Mouse (Mus musculus) thymus, postnatal 0 days (tissue): ENCODE results near the gene Ppih. TPM values are rescaled to one million over a fixed set of nuclear protein-coding genes. Genes with fewer than 3 reads are reported as not detected.
A peak's percentile ranks its signal among the peaks of the same experiment; 100 is the strongest.
"Not testable (repeated sequence)": the region's sequence is repeated elsewhere in the genome, so short reads cannot be mapped to it uniquely, and the experiment has no call there.

ENCODE experiments used
- DNase-seq: peaks from one replicate; pipeline ENCODE4 v3.0.0-alpha.2; 2015; ENCODE audit warnings: low spot score
- polyA plus RNA-seq: library from polyadenylated mRNA; unstranded; fragments of >200 nt; fragmentation: Nextera tagmentation; extraction: Ambion mirVana; gene quantifications from 2 replicates; pipeline ENCODE4 v1.2.1, GENCODE M21; 2015

Ppih gene
- polyA plus RNA-seq, 1 experiment from 2014 or later: 135 TPM

DNA sequence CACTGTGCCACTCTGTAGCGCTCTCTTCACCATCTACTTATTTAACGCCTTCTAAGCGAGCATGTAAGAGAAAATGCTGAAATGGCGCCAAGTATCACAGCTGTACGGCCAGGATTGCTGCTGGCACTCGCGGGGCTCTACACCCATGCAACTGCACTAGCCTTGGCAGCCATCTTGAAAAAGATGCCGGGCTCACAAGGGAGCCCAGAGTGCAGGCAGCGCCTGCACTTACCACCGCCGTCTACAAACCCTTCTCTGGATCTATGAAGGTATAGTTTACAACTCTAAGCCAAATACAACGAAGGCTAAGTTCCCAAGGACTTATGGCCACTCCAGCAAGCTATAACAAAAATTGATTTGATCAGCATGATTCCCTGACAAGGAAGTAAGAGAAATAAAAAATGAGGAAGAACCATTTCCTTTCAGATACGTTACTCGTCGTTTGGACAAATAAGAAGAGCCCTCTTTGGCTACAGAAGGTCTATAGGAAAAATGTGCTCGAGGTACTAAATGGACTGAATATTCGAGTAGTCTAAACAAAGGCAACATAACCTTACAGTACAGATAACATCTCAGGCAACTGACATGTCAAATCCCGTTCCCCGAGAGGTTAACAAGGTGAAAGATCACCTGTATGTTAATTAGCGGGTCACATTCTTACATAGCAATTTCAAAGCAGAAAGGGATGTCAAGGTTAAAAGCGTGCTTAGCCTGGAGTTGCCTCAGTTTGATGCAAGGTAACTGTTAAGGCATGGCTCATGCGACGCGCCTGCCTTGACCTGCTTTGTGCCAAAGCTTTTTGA, 27.4 kb downstream of the Ppih start:
- DNase-seq: peak; percentile 56

DNA sequence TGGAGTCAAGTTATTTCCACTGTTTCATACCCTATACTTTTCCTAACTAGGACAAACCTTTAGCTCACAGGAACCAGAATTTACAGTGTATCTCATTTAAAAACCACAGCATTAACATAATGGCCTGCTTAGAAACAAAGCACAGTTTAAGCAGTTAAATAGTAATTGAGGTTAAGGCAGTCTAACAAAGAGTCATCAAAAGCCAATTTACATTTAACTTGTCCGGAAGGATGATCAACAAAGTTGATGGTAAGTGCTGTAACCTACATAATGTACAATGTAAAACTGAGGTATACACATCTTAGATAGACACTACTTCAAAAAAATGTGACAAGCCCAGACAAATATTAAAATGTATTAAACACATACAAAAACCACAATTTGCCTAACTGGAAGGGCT, 28.4 kb downstream of the Ppih start:
- no peak for DNase-seq

DNA sequence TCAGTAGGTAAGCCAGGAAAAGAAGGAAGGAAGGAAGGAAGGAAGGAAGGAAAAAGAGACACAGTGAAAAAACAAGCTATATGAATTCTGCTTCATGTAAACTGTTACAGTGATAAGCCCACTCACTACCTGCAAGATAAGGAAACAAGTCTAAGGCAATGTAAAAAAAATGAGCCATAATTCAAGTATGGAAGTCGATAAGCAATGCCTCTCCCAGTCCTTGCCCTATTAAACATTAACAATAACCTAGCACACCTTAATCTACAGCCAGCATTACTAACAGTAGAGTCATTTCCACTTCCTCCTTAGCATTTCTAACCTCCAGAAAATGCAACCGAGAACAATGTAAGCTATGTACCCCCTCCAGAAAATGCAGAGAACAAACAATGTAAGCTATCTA, 35.0 kb downstream of the Ppih start:
- no peak for DNase-seq

DNA sequence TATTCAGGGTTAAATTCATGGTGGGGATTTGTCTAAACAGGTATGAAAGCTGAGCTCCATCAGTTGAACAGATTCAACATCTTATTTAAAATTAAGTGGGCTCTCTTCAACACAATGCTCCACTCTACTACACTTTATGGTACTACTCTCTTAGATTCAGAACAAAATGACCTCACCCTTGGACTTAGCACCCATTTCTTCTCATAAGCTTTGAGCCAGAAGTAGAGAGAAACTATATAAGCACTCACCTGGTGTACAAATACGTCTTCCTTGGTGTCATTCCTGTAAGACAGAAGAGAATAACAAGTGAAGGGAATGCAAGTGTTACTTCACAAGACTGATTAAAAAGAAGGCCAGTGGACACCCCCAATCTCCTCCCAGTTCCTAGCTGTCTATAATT, 35.5 kb downstream of the Ppih start:
- DNase-seq: no peak

DNA sequence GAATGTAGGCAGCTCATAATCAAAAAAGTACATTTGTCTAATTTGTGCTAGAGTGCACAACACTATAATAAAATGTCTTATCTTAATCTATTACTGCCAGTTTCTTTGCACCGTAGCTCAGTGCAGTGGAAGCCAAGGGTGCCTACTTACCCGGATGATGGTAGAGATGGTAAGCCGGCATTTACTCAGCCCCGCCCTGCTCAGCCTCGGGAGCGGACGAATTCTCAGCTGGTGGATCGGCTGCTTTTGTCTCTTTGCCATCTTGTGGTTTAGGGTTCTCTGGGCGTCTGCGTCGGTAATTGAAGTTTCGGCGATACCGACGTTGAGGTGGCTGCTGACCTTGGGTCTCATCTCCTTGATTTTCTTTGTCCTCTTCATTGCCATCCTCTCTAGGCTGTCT, 41.6 kb downstream of the Ppih start:
- DNase-seq: not testable (repeated sequence)

DNA sequence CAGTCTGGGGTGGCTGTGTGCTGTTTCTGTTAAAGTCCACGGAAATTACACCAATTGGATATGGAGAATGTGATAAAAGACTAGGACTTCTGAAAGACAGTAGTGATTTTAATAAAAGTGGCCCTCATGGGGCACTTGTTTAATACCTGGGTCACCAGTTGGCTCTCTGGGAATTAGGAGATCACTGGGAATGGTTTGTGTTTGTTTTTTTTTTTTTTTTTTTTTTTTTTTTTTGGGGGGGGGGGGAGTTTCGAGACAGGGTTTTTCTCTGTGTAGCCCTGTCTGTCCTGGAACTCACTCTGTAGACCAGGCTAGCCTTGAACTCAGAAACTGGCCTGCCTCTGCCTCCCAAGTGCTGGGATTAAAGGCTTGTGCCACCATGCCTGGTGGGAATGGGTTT, 44.6 kb downstream of the Ppih start:
- DNase-seq: no peak

DNA sequence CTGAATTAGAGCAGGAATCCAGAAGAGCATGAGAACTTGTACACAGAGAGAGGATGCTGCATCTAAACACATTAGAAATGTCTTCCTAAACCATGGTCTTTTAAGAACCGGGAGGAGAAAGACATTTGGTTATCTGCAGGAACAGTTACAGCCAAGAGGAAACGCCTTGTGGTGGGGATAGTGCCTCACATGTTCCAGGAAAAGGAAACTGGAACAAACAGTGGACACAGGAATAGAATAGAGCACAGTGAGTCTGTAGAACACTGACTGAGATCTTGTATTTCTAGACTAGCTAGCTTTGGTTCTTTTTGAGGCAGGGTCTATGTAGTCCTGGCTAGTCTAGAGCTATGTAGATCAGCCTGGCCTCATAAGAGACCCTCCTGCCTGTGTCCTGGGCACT, 45.1 kb downstream of the Ppih start:
- no peak for DNase-seq

DNA sequence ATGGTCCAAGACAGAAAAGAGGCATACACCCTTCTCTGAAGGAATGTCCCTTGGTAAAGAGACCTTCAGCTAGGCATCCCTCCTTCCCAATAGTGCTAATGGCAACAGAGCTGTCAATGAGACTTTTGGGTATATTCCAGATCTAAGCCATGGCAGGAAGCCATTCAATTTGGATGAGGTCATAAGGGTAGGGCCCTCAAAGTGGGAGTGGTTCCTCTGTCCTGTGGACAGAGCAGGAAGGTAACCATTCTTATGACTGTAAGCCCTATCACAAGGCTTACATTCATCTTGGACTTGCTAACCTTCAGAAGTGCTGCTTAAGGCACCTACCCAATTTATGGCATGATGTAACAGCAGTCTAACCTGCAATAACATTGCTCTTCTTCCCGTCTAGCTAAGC, 45.7 kb downstream of the Ppih start:
- no peak for DNase-seq

DNA sequence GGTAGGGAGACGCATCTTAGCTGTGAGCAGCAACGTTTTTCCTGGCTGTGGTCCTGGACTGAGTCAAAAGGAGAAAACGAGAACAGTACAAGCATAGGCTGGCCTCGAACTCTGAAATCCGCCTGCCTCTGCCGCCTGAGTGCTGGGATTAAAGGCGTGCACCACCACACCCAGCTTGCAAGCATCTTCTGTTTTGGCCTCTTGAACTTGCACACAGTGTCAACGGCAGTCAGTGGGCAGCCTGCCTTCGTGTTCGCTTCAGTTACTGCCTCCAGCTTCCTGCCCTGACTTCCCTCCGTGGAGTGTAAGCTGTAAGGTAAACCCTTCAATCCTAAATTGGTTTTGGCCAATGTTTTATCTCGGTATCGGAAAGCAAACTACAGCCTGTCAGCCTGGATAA, 53.7 kb downstream of the Ppih start:
- DNase-seq: no peak

DNA sequence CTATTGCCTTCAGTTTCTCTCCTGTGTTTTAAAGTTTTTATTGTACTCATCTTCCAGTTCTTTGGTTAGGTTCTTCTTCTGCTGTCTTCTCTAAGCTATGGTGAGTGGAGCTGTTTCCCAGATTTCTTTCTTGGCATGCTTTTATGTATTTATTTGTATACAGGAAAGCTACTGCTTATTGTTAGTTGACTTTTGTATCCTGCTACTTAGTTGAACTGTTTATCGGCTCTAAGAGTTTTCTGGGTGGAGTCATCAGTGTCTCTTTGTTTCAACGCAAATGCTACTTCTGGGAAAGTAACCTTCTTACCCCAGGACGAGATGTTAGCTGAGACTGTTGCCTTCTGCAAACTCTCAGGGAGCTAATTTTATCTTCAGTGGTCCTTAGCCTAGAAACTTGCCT, 56.9 kb downstream of the Ppih start:
- no peak for DNase-seq

DNA sequence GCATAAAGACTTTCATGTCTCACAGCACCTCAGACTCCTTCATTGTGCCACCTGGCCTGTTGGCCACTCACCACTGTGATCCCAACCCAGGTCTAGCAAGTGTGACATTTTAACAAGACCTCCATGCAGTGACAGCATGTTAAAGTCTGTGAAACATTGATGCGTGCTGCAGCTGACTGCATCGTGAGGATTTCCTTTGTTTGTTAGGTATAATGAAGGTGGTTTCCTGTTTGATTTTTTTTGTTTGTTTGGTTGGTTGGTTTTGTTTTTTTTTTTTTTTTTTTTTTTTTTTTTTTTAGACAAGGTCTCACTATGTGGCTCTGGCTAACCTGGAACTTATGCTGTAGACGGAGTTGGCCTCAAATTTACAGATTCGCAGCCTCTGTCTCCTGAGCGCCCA, 57.9 kb downstream of the Ppih start:
- DNase-seq: no peak

DNA sequence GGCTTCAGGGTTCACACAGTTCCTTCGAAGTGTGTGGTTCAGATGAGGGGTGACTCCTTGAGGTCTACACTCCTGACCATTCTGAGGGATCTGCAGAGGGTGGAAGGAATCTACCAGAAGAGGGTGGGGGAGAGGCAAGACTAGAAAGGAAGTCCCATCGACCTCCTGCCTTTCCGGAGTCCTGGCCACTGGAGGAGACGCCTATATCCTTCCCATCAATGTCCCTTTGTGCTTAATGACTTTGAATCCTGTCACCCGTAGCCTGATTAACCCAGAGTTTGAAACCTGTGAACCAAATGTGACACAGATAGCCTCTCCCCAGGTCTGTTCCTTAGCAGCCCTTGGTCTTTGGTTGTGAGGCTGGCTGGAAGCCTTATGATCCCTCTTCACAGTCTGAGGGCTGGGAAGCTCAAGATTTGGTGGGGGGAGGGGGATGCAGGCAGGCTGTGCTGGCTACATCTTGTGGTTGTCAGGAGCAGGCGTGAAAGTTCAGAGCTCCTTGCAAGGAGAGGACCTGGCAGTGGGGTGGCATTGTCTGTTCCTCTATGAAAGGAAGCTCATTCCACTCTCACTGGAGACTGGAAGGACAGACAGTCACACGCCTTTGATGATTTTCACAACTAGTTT, 59.1 kb downstream of the Ppih start:
- DNase-seq: no peak

DNA sequence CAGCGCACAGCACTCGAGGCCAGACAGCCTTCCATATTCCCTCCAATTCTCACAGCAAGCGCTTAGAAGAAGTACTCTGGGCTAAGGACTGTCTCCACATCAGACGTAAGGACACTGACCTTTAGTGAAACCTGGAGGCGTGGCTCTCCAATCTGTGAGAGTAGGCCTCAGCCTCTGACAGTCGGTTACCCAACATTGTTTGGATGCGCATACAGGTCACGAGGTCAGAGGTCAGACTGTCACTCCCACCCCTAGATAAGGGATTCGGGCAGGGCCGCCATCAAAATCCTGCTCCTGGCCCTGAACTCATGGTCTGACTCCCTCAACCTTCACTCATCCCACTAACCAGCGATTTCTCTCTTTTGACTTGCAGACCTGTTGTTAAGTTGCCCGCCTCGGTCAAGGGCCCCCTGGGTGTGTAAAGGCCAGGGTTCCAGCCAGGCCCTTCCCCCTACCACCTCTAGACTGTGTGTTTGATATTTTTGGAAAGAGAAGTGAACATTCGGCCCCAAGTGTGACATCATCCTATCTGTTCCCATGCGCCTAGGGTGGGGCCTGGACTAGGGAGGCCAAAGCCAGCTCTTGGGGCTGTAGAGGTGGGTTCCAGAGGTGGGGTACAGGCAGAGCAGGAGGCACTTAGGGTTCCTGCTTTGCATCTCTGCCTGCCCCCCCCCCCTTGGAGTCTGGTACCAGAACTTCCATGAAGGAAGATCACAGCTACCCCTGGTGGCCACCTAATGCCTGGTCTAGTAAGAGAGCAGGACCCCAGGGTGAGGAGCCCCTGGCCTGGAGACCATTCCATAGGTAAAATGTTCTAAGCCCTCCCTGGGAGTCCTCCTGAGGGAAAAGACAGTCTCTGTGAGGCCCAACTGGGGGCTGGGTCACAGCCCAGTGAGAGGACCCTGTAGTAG, 60.7 kb downstream of the Ppih start:
- DNase-seq: no peak

DNA sequence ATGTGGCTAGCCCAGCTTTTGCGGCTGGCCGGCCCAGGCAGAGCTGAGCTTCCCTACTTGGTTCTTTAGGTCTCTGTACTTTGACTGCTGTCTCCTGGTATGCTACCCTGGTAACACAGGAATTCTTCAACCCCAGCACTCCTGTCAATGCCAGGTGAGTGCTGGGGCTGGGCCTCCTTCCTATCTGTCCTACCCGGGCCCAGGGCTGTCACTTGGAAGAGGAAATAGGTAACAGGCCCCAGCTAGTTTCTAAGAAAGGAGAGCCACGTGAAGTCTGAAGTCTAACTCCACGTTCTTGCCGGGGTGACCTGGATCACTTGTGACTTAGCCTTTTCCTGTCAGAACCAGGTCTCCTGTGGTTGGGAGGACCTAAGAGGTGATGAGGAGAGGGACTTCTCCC, 63.3 kb downstream of the Ppih start:
- no peak for DNase-seq

DNA sequence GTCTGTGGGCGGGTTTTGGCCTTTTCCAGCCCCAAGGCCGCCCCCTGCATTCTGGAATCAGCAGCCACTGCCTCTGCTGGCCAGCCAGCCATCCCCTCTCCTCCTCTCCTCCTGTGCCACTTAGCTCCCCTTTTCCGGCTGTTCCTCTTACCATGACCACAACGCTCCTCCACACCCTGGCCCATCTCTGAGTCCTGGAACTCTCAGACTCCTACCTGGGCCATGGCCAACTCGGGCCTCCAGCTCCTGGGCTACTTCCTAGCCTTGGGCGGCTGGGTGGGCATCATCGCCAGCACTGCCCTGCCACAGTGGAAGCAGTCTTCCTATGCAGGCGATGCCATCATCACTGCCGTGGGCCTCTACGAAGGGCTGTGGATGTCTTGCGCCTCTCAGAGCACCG, 65.0 kb downstream of the Ppih start, which contains the start of gene Cldn19:
TSS of gene Cldn19 (plus strand) at position 64 of the 400 bp plus-strand sequence.
- DNase-seq: no peak

DNA sequence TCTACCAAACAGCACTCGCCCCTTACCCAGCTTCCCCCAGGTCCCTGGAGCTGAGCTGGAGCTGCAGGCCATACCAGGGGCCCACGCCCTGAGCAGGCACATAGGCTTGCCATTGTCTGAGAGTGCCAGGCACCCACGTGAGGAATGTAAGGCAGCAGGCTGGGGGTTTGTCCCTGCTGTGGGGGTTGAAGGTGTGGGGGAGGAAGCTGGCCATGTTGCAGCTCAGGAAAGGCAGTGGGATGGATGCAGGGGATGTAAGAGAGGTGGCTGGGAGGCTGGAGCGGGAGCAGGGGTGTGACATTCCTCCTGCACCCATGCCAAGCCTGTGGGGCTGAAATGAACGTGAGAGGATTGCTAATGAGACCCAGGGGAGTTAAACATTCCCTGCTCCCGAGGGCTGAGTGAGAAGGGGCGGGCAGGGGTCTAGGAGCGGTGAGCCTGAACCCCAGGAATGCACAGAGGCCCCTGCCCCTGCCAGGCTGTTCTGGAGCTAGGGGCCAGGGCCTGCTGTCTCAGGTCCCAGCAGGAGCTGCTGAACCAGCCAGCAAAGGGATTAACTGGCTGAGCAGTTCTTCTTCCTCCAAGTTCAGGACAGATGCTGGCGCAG, 66.2 kb downstream of the Ppih start:
- no peak for DNase-seq

DNA sequence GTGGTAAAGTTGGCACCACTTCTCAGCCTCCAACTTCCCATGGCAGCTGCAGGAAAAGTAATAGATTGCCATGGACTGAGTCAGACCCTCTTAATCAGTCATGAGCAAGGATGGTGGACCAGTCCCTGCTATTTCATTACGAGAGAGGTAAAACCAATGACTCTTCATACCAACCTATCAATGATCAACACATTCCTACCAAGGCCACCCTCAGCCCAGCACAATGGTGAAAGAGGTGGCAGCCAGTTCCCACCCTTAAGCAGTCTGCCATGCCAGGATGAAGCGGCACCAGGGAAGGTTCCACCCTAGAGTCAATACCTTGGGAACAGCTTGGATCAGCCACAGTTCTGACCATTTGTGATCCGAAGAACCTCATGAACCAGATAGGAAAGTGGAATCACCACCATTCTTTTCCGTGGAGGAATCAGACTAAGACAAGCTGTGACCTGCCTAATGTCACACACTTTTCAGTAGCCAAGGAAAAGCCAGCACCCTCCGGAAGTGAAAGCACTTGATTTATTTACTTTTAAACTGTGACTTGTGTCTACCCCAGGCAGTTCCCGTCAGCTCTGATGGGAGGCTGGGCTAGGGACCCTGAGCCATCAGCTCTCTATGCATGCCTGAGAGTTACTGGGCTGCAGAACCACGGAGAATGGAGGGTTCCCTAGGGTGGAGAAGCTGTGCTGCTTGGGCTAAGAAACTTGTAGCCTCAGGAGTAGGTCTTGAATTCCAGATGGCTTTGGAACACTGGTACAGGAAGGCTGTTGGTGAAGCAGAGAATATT, 68.1 kb downstream of the Ppih start:
- no peak for DNase-seq
